Mouse (Mus musculus): ENCODE results near the gene Sh3d21. TPM values are rescaled to one million over a fixed set of nuclear protein-coding genes. Genes with fewer than 3 reads are reported as not detected.

The Sh3d21 gene
- total and polyA plus RNA-seq, 3 experiments, result 0.31 to 1.3 TPM; not detected in 1

DNA sequence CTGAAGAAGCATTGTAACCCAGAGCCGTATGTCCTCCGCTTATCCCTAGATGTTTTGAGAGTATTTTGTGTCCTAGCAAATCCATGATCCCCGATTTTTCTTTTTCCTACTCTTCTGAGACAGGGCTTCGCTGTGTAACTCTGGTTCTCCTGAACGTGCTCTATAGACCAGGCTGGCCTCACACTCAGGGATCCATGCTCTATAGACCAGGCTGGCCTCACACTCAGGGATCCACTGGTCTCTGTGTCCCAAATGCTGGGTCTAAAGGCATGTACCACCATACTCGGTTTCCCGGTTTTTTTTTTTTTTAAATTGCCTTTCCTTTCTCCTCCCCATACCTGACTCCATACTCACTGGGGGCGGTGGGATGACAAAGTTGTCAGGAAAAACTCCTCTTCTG is 2.3 kb downstream of the Sh3d21 start:
- TF ChIP-seq RAD21 (IDR thresholded peaks at IDR 0.05; ENCODE audit: low read depth, low read length), result no peak
- TF ChIP-seq MAFK (IDR thresholded peaks at IDR 0.05; ENCODE audit: borderline replicate concordance, low read depth, low read length), result no peak
- TF ChIP-seq MAZ (IDR thresholded peaks at IDR 0.05; ENCODE audit: low read depth, low read length), result no peak
- no peak for TF ChIP-seq E2F4 (IDR thresholded peaks at IDR 0.05; ENCODE audit: borderline replicate concordance, low read depth, low read length)
- TF ChIP-seq ETS1 (IDR thresholded peaks at IDR 0.05; ENCODE audit: low read depth, low read length), result no peak
- no peak for TF ChIP-seq SMC3 (IDR thresholded peaks at IDR 0.05; ENCODE audit: low read depth, low read length)
- no peak for TF ChIP-seq HCFC1 (IDR thresholded peaks at IDR 0.05; ENCODE audit: low read depth, low read length)
- TF ChIP-seq ZMIZ1 (IDR thresholded peaks at IDR 0.05; ENCODE audit: low read depth, low read length), result no peak
- TF ChIP-seq ZKSCAN1 (IDR thresholded peaks at IDR 0.05; ENCODE audit: low read depth, low read length), result no peak
- no peak for TF ChIP-seq JUND (IDR thresholded peaks at IDR 0.05; ENCODE audit: low read depth, low read length)
- TF ChIP-seq SIN3A (IDR thresholded peaks at IDR 0.05; ENCODE audit: low read length), result no peak
- TF ChIP-seq NRF1 (IDR thresholded peaks at IDR 0.05; ENCODE audit: insufficient read depth, low read depth, low read length, poor library complexity, severe bottlenecking), result no peak
- no peak for TF ChIP-seq CHD1 (IDR thresholded peaks at IDR 0.05; ENCODE audit: low read depth, low read length)
- TF ChIP-seq USF2 (IDR thresholded peaks at IDR 0.05; ENCODE audit: borderline replicate concordance in 1 of 2, insufficient read depth in 1 of 2, low read depth in 1 of 2, low read length in 2 of 2), result no peak
- no peak for TF ChIP-seq UBTF (IDR thresholded peaks at IDR 0.05; ENCODE audit: borderline replicate concordance, insufficient read depth, low read depth, low read length)
- TF ChIP-seq POLR2AphosphoS2 (IDR thresholded peaks at IDR 0.05; ENCODE audit: low read length), result no peak
- no peak for TF ChIP-seq BHLHE40 (IDR thresholded peaks at IDR 0.05; ENCODE audit: borderline replicate concordance, low read depth, low read length)
- TF ChIP-seq ELF1 (IDR thresholded peaks at IDR 0.05; ENCODE audit: low read depth, low read length), result no peak
- no peak for DNase-seq (ENCODE audit: low read depth, low spot score)
- Histone ChIP-seq H3K27me3 (ENCODE audit: control insufficient read depth in 1 of 2, insufficient read depth in 2 of 2, low read length in 2 of 2) (no peaks in the 10 kb centered on the region), H3K79me2 (ENCODE audit: control insufficient read depth, insufficient read depth, low read length, poor library complexity) (peaks cover 2% of the 10 kb centered on the region; the same call in 1 of the 2 replicates), H3K4me3 (ENCODE audit: control insufficient read depth in 1 of 2, insufficient read depth in 1 of 2, low read depth in 2 of 2, low read length in 2 of 2) (no peak overlapping the region), H3K36me3 (ENCODE audit: control insufficient read depth in 1 of 2, insufficient read depth in 2 of 2, low read length in 2 of 2) (peaks cover under 1 to 2% of the 10 kb centered on the region in 2 experiments; a peak in 3 of 4 replicates), H3K9me3 (replicated peaks; ENCODE audit: insufficient read depth, low read length) (no peaks in the 10 kb centered on the region), H3K9ac (ENCODE audit: control insufficient read depth, low read depth, low read length, poor library complexity, severe bottlenecking) (no peak overlapping the region), H3K27ac (ENCODE audit: control insufficient read depth, low read depth, low read length) (no peak overlapping the region), H3K4me1 (ENCODE audit: control insufficient read depth in 1 of 2, insufficient read depth in 2 of 2, low read length in 2 of 2) (peaks cover 0 to 9% of the 10 kb centered on the region in 2 experiments; a peak in 1 of 4 replicates)

DNA sequence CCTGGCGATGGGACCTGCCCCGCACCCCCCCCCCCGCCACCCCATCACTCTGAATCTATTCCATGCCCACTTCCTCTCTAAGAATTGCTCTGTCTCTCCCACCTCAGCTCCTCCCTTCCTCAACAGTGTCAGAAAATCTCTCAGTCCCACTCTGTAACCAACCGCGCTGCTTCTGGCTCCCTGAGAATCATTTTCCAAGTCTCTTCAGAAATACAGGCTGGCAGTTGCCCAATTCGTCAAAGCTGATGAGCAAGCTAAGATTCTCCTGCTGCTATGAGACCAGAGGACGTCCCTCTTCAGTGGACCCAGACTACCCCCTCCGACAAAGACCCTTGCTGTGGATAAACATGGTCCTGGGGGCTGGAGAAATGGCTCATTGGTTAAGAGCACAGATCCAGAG is 3.8 kb downstream of the Sh3d21 start:
- Histone ChIP-seq H3K27ac (ENCODE audit: control insufficient read depth, low read depth, low read length) (no peak overlapping the region), H3K4me3 (ENCODE audit: control insufficient read depth in 1 of 2, insufficient read depth in 1 of 2, low read depth in 2 of 2, low read length in 2 of 2) (no peak overlapping the region), H3K27me3 (ENCODE audit: control insufficient read depth in 1 of 2, insufficient read depth in 2 of 2, low read length in 2 of 2) (no peaks in the 10 kb centered on the region), H3K4me1 (ENCODE audit: control insufficient read depth in 1 of 2, insufficient read depth in 2 of 2, low read length in 2 of 2) (peaks cover 0 to 9% of the 10 kb centered on the region in 2 experiments; a peak in 1 of 4 replicates), H3K9me3 (replicated peaks; ENCODE audit: insufficient read depth, low read length) (no peaks in the 10 kb centered on the region), H3K36me3 (ENCODE audit: control insufficient read depth in 1 of 2, insufficient read depth in 2 of 2, low read length in 2 of 2) (peaks cover 0 to 2% of the 10 kb centered on the region in 2 experiments; a peak in 2 of 4 replicates), H3K79me2 (ENCODE audit: control insufficient read depth, insufficient read depth, low read length, poor library complexity) (peaks cover 2% of the 10 kb centered on the region; the same call in 1 of the 2 replicates), H3K9ac (ENCODE audit: control insufficient read depth, low read depth, low read length, poor library complexity, severe bottlenecking) (no peak overlapping the region)
- TF ChIP-seq MXI1 (IDR thresholded peaks at IDR 0.05; ENCODE audit: low read depth, low read length) (no peak), KAT2A (conservative IDR thresholded peaks at IDR 0.05; ENCODE audit: low read depth, low read length) (no peak), POLR2AphosphoS5 (IDR thresholded peaks at IDR 0.05; ENCODE audit: borderline replicate concordance, low read depth, low read length) (no peak), BHLHE40 (IDR thresholded peaks at IDR 0.05; ENCODE audit: borderline replicate concordance, low read depth, low read length) (no peak), EP300 (IDR thresholded peaks at IDR 0.05; ENCODE audit: low read depth in 1 of 2, low read length in 2 of 2) (no peak)
- DNase-seq (ENCODE audit: low read depth, low spot score), result no peak
